Mouse (Mus musculus) ovary, postnatal 10 days (tissue): ENCODE measurements around the gene Cd70.

Experiments used
- DNase-seq: peaks from one replicate; pipeline ENCODE4 v3.0.0; 2022; ENCODE audit warnings: low spot score

Cd70 gene

GRCm38 (mm10) chr17:57148994-57149803, at the start of gene Cd70:
Gene Cd70, minus strand, starts transcription at chr17:57149777.
- DNase-seq, result no peak

- DNase-seq, result no peak
These were observed 48.7 kb upstream of the Cd70 start for GRCm38 (mm10) chr17:57198252-57198651.

DNA sequence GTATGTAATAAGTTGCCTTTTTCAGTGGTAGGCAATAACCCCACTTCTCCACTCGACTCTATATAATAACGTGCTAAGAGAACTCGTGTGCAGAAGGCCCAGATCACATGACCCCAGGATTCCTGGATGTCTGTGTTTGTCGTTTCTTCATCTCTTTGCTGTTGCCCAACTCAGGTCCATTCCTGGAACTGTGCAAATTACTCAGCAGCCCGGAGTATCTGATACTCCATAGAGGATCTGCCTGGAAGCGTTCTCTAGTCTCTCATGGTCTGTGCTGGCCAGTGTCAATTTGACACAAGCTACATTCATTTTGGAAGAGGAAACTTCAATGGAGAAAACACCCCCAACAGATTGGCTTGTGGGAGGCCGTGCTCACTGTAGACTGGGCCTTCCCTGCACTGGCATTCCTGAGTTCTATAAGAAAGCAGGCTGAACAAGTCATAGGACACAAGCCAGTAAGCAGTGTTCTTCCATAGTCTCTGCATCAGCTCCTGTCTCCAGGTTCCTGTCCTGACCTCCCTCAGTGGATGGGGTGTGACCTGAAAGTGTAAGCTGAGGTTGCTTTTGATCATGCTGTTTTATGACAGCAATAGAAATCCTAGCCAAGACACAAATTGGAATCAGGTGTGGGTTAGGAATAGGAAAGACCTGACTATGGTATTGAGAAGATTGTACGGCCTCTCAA, 45.9 kb upstream of the Cd70 start:
- DNase-seq, result no peak

DNA sequence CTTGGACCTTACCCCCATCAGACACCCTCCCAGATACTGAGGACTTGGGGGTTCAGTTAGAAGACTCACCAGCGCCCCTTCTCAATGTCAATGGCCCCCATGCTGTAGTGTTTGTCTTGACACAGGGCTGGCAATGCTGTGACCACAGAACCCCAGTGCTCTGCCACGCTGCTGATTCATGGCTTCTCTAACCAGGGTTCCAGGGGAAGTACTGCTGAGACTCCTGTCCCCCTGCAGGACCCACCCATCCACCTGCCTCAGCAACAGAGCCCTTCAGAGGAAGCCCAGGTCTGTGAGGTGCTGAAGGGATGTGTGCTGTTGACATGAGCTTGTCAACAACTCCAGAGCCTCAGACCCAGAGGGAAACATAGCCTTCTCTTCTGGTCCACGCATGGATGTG, 45.2 kb upstream of the Cd70 start:
- DNase-seq, result no peak

DNA sequence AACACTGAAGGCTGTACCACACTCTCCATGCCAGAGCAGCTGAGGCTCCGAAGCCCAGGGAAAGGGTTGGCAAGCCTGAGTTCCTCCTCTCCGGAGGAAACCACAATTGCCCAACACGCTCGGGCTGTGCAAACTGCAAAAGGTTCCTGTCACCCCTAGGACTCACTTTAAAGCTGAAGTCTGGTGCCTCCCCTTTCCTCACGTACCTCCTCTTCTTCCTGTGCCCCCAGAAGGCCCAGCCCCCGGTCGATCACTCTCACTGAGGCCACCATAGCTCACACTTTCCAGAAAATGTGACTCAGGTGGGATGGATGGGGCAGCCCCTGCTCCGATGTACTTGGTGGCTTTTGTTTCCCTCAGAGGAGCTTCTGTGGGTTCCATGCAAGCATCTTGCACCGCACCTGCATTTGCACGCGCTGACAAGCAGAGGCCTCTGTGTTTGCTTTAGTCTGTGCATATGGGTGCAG, 44.5 kb upstream of the Cd70 start, which contains the start of gene Tnfsf14:
Gene Tnfsf14, minus strand, starts transcription at position 137 of the 467 bp plus-strand sequence.
- no peak for DNase-seq

- no peak for DNase-seq
These were observed 39.1 kb upstream of the Cd70 start for GRCm38 (mm10) chr17:57188510-57189192.

DNA sequence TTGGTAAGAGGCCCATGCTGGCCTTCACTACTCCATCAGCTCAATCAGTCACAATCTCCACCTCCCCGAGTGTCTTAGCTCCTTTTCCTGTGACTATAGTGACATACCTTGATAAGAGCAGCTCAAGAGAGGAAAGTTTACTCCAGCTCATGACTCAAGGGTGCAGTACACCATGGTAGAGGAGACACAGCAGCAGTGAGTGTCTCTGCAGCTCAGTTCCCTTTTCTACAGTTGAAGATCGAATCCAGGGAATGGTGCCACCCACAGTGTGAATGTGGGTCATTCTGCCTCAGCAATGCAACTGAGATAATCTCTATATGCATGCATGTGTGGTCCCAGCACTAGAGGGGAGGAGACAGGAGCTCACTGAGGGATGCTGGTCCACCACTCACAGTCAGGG, 36.1 kb upstream of the Cd70 start:
- DNase-seq, result no peak

- DNase-seq, result no peak
These were observed 33.3 kb upstream of the Cd70 start for GRCm38 (mm10) chr17:57182871-57183270.

DNA sequence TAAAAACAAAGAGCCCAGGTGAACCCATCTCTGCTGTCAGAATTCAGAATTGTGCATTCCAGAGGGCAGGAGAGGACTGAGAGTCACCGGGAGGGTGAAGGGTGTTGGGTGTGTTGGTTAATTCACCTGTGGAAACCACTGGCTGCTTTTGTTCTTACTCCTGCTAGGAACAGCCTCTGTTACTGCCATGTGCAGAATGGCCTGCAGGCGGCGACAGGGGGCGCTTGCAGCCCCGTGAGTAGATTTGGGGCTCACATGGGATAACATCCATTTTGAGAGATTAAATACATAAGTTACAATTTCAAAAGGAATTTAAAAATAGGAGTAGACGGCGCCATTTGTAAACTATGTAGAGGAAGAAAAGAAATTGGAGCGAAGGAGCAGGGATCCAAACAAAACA, 30.8 kb upstream of the Cd70 start:
- no peak for DNase-seq

GRCm38 (mm10) chr17:57173351-57173750, 23.8 kb upstream of the Cd70 start:
- no peak for DNase-seq

- no peak for DNase-seq
These were observed 22.8 kb upstream of the Cd70 start for GRCm38 (mm10) chr17:57172378-57172777.

- no peak for DNase-seq
These were observed 21.2 kb upstream of the Cd70 start for GRCm38 (mm10) chr17:57170616-57171260.

DNA sequence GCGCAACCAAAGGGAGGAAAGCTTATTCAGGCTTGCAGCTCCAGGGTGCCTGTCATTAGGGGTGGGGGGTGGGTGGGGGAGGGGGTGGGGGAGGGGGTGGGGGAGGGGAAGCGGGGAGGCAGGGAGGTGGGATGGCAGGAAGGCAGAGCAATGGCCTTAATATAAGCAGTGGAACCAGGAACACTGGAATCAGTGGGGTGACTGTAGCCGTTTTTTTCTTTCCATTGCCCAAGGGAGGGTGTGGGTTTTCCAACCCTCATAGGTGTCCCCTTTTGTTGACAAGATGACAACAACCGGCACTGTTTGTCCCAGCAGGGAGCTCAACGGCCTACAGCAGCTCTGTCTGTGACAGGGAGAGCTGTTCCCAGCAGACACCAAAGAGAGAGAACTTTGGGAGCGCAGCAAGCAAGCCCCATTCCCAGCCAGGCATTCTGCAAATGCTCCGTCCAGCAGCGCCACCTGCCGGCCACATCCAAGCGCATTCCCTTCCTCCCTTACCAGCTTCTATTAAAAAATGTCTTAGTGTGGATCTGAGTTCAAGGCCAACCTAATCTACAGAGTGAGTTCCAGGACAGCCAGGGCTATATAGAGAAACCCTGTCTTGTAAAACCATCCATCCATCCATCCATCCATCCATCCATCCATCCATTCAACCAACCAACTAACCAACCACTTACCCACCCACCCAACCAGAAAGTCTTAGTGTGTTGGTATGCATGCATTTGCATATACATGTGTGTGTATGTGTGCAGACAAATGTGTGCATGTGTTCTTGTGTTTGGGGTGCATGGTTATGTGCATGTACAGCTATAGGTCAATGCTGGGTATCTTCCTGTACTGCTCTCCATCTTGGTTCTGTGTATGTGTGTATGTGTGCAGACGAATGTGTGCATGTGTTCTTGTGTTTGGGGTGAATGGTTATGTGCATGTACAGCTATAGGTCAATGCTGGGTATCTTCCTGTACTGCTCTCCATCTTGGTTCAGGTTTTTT, 17.5 kb upstream of the Cd70 start:
- peak; percentile 76 for DNase-seq

DNA sequence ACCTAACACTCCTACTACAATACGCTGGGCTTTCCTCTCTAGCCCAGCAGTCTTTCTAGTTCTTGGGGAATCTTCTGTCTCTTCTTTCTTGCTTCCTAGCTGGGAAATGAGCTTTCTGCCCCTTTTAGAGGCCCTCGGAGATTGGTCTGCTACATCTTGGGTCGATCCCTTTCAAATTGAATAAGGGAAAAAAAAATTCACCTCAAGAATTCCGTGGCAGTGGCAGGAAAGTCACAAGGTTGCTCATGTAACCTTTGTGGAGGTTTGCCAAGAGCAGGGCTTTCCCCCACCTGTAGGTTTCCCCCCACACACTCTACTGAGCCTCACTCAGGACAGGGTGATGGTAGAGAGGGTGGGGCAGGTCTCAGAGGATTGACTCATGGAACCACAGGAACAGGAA, 4.2 kb upstream of the Cd70 start:
- no peak for DNase-seq

- no peak for DNase-seq
These were observed 3.4 kb upstream of the Cd70 start for GRCm38 (mm10) chr17:57153006-57153405.

GRCm38 (mm10) chr17:57148343-57148742, 1.2 kb downstream of the Cd70 start:
- no peak for DNase-seq

- no peak for DNase-seq
These were observed 4.5 kb downstream of the Cd70 start for GRCm38 (mm10) chr17:57145115-57145514.

DNA sequence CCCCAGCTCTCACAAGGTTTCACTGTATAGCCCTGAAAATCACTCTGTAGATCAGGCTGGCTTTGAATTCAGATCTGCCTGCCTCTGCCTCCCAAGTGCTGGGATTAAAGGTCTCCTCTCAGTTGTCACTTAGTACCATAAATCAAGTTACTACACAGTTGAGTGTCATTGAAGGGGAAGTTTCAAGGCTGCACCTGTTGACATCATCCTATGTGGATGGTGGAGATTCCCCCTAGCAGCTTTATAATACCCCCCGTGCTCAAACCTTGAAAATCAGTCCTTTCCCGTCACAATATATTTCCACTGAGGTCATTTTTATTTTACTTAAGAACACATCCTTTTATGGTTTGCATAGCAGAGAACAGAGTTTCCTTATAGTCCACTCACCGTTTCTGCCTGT, 5.9 kb downstream of the Cd70 start:
- no peak for DNase-seq

DNA sequence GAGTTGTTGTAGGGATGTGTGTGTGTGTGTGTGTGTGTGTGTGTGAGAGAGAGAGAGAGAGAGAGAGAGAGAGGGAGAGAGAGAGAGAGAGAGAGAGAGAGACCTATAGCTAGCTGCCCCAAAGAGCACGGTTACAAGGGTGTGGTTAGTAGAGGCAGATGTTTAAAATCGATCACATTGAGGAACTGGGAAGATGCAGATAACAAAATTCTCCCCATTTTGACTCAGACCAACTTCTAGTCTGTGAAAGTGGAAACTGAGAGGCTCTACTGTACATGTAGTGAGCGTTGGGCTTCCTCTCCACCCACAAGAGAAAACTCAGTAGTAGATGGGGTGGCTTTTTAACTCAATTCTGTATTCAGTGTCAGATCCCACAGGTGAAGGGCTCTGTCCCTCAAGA, 9.9 kb downstream of the Cd70 start:
- DNase-seq, result no peak

DNA sequence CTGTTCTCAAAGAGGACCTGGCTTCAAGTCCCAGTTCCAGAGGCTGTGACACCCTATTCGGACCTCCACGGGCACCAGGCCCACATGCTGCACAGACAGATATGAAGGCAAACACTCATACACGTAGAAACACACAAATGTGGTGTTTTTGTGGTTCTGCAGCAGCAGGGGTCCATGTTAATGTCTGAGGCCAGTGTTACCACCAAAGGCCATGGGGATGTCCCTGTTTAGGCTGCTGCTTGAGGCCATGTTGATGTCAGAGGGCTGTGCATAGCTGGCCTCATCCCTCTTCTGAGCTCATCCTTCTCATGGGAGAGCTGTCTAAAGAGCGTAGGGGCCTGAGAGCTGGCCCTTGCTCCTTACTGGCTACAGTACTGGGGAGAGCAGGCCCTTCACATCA, 10.9 kb downstream of the Cd70 start:
- DNase-seq, result no peak

- DNase-seq, result no peak
These were observed 13.9 kb downstream of the Cd70 start for GRCm38 (mm10) chr17:57135635-57136034.
